Mouse (Mus musculus) c-Kit-positive CD71-negative TER-119-negative erythroid progenitor cells, embryonic 14.5 days (primary cell): ENCODE results near the gene Dxo.
"Not testable (repeated sequence)": the region's sequence is repeated elsewhere in the genome, so short reads cannot be mapped to it uniquely, and the experiment has no call there.

Source experiments
- DNase-seq: peaks from one replicate; pipeline ENCODE4 v3.0.0-alpha.2; 2013; ENCODE audit warnings: low read depth

Dxo gene

DNA sequence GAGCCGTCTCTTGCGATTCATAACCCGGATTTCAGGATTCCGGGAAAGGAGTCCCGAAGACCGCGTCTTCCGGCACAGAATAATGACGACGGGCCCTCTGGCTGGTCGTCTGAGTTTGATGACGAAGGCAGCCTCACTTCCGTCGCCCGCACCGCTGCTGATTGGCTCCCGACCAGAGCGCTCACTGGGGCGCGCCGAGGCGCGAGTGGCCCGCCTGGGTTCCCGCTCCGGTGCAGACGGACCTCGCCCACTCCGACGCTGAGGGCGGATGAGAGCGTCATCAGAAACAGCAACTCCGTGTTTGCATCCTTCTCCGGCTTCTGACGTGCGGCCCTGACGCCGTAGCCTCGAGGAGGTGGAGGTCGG is at the start of gene Dxo, which contains the start of gene Stk19:
TSS of gene Dxo (plus strand) at position 164 of the 366 bp plus-strand sequence.
TSS of gene Stk19 (minus strand) at position 90 of the 366 bp plus-strand sequence.
- DNase-seq: peak; percentile 95

DNA sequence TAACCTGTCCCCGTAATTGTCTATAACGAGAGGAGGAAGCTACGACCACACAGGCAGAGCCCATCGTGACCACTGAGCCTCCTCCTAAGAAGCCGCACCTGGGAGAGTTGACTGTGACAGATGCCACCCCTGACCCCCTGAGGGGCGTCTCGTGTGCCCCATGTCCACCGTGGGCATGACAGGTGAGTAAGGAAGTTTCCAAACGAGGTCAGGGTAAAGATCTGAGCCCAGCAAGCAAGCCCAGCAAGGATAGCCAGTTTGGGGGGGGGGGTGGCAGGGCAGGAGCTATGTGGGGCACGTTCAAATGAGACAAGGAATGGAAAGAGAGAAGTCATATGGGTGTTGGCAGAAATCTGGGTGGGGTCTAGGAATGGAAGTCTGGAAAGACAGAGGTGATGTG is 41.8 kb upstream of the Dxo start:
- no peak for DNase-seq

DNA sequence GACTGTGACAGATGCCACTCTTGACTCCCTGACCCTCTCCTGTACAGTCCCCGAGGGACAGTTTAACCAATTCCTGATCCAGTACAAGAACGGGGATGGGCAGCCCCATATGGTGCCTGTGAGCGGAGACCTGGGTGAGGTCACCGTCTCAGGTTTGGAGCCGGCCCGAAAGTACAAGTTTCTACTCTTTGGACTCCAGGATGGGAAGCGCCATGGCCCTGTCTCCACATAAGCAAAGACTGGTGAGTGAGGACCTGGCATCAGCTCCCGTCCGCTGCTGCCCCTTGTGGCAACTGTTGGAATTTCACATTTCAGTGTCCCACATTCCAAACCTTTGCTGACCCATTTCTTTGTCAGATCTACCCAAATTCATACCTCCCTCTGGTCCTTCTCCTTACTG is 41.2 kb upstream of the Dxo start:
- DNase-seq: no peak

DNA sequence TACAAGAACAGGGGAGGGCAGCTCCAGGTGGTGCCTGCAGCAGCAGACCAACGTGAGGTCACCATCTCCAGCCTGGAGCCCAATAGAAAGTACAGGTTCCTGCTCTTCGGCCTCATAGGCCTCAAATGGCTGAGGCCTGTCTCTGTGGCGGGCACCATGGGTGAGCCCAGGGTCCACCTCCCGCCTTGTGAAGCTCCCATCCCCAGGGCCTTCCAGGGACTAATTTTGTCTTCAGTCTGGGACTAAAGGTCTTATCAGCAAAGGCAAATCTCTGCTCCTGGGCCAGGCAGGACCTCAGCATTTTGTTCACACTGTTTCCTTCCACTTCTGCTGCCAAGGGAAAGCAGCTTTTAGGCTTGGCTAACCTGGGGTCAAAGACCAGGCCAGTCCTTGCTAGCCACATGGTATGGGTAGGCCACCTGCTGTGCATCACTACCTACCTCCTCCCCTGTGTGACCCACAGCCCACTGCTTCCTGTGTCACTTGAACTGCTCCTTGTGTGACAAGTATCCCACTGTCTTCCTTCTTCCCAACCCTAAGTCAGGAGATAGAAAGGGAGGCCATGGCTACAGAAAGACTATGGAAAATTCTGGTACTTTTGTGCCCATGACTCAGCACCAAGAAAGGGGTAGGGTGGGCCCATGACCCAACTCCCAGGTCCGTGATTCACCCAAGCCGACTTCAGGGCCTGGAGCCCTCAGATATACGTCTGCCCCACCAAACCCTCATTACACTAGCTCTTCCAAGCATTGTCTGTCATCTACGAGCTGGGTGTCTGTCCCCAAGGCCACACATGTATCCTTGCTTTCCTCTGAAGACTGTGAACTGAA is 40.3 kb upstream of the Dxo start:
- DNase-seq: no peak

DNA sequence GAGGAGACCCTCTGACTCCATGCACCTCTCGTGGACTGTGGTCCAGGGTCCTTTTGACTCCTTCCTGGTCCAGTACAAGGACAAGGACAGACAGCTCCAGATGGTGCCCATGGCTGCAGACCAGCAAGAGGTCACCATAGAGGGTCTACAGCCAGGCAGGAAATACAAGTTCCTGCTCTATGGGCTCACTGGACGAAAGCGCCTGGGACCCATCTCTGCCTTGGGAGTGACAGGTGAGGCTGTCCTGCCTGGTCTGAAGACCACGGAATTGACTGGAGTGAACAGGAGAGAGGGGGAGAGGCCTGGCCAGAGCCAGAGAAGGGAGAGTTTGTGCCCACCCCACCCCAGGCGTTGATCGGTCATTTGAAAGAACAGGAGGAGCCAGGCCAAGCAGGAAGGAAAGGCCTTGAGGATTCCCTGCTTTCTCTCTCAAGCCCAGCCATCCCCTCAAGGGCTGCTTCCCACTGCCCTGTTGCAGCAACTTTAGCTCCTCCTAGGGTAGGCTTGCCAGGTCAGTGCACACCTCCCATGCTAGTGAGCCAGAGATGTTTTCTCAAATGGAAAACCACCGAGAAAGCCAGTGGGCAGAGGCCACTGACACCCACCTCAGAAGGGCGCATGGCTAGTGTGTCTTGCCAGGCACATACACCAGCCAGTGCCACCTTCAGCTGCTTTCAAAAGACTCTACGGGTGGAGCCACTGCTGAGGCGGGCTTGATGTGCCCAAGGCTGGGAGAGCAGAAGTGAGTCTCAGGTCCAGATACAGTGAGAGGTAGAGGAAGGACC is 39.4 kb upstream of the Dxo start:
- DNase-seq: not testable (repeated sequence)

DNA sequence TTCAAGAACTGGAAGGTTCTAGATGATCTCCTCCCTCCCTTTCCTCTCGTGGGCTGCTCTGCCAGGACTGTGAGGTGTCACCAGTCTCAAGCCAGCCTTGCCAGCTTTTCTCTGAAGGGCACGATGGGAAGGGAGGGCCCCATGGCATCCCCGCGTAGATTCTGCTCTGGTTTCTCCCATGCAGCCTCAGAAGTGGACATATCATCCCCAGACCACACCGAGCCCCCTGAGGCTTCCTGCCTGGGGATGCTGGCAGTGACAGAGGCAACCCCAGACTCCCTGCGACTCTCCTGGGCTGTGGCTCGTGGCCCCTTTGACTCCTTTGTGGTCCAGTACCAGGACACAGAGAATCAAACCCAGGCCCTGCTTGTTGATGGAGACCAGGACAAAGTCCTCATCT is 38.7 kb upstream of the Dxo start:
- DNase-seq: not testable (repeated sequence)

DNA sequence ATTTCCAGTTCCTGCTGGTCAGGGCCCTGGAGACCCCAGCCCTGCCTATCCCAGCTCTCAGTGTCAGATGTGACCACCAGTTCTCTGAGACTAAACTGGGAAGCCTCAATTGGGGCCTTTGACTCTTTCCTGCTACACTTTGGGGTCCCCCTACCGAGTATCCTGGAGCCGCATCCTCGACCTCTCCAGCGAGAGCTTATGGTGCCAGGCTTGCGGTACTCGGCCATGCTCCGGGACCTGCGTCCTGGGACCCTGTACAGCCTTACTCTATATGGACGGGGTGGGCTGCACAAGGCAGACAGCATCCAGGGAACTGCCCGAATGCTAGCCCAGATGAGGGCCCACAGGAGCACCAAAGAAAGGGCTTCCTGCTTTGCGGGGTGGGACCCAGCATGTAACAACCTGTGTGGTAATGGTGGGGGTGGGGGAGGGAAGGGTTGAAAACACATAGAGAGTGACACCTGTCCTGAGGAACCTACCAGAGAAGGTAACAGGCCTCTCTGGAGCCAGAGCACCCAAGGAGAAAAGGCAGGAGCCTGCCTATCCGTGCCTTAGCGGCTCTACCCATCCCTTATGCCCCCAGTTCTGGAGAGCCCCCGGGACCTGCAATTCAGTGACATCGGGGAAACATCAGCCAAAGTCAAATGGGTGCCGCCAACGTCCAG is 37.8 kb upstream of the Dxo start:
- no peak for DNase-seq

DNA sequence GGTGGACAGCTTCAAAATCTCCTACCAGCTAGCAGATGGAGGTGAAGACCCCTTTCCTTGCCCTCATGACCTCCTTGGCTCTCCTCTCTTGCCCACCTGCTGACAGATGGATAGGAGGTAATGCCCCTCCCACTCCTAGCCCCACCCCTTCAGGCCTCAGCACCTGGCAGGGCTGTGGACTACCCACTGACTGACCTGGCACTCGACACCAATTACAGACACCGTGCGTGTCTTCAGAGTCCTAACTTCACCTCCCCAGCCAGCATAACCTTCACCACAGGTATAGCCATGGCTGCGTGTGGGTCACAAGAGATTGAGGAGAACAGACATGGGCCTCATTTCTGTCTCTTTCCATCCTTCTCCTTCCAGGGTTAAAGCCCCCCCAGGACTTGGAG is 37.3 kb upstream of the Dxo start:
- no peak for DNase-seq

DNA sequence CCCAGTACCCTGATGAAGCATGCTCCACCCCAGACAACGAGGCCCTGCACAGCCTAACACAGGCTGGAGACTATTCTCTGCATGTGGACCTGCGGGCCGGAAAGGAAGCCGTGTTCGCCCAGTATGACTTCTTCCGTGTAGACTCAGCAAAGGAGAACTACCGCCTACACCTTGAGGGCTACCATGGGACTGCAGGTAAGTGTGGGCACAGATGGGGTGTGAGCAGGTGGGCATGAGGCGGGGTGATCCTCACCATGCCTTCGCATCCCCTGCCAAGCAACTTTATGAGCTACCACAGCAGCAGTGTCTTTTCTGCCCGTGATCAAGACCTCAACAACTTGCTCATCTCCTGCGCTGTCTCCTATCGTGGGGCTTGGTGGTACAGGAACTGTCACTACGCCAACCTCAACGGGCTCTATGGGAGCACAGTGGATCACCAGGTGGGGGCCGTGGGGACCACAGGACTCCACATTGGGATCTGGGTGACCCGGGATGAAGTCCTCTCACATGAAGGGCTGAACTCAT is 36.0 kb upstream of the Dxo start:
- not testable (repeated sequence) for DNase-seq

DNA sequence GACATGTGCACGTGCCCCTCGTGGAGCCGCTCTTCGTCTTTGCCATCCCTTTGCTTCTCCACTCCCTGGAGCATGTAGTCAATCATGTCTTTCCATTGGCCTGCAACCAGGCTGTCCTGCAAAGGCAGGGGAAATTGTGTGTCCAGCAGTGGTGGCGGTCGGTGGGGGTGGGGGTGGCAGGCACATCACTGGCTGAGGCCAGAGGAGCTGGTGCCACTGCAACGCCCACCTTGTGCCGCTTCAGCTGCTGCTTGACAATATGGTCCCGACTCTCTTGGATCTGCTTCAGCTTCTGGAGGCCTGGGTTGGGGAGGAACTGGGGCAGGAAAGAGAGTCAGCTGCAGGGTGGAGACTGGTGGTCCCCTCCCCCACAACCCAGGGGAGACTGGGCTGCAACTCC is 34.1 kb upstream of the Dxo start:
- DNase-seq: not testable (repeated sequence)

DNA sequence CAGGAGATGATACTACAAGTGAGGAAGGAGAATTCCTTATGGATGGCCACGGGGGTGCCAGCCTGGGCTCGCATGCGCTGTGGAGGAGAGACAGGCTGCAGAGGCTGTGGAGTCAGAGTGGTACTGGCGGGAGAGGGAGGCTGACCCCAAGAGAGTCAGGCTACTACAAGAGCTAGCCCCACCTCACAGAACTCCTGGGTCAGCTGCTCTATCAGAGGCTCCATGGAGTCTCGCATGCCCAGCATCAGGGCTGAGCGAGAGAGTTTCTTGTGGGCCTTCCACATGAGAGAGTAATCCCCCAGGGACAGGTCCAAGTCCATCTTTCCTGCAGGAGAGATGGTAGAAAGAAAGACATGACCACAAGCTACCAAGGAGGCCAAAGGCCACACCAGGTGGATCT is 33.5 kb upstream of the Dxo start:
- not testable (repeated sequence) for DNase-seq

DNA sequence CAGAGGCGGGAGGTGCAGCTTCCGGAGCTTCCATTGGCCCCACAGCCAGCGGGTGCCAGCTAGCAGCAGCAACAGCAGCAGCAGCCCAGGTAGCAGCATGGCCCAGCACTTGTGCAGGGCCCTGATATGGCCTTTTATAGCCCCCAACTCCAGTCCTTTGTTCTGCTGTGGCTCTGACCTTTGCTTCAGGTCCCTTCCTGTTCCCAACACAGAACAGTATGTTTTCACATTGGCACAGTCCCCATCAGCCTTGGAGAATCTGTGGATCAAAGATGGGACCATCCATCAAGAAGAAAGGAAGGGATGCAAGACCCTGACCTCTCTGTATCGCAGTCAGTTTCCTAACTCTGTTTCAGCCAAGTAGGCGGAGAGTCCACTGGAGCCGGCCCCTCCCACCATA is 32.5 kb upstream of the Dxo start, which contains the start of gene Cyp21a1:
TSS of gene Cyp21a1 (minus strand) at position 261 of the 400 bp plus-strand sequence.
- not testable (repeated sequence) for DNase-seq

DNA sequence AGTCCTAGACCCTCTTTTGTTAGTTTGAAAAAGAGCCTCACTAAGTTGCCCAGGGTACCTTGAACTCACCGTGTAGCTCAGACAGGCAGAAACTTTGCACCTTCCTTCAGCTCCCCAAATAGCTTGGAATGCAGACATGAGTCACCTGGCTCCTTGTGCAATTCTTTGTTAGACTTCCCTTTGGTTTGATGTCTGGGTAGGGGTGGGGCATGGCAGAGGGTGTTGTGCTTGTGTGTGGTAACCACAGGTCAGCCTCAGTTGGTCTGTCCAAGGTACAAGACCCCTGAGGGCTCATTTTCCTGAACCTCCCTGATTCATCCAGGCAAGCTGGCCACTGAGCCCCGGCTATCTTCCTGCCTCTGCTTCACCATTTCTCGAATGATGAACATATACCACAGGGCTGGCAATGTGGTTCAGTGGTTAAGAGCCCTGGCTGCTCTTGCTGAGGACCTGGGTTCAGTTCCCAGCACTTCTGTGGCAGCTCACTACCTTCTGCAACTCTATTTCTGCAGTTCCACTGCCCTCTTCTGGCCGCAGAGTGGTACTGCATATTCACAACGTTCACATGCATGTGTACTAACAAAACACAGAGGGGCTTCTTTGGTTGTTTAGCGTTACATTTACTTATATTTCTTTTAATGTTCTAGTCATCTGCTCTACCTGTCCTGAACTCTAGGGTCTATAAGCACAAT is 31.8 kb upstream of the Dxo start:
- peak; percentile 6 for DNase-seq

DNA sequence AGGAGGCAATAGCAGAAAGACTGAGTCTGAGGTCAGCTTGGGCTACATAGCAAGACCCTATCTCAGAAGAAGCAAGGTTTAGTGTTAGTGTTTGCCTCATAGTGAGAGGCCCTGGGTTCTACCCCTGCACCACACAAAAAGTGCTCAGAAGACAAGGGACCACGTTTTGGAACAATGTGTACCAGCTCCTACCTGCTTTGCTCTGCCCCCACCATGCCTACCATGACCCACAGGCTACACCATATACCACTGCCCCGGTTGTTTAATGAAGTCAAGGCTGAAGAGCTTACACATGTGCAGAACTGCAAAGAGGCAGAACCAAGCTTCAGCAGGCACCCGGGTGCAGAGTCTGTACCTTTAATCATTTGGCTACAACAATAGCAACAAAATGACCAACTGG is 29.6 kb upstream of the Dxo start:
- DNase-seq: no peak

DNA sequence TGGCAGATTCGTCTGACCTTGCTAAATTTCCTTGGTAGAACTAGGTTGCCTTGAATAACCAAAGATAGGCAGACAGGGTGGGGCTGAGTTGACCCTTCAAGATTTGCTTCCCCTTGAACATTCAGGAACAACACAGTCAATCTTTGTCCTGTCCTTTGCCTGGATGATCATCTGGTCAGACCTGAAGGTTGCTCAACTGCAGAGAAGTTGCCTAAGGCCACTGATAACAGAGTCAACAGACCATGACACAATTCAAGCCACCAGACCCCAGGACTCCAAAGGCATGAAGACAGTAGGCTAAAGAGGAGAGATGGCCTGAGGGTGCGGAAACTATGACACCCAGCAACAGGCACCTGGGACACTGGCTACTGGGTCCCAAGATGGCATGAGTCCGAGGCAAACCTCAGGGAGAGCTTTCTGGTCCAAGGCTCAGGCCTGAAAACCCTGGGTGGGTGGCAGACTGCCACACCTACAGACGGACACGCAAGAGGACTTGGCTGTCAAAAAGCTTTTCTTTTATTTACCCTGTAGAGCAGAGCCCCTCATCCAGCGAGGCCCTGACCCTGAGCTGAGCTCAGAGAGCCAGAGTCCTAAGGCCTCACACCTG is 28.1 kb upstream of the Dxo start:
- no peak for DNase-seq

DNA sequence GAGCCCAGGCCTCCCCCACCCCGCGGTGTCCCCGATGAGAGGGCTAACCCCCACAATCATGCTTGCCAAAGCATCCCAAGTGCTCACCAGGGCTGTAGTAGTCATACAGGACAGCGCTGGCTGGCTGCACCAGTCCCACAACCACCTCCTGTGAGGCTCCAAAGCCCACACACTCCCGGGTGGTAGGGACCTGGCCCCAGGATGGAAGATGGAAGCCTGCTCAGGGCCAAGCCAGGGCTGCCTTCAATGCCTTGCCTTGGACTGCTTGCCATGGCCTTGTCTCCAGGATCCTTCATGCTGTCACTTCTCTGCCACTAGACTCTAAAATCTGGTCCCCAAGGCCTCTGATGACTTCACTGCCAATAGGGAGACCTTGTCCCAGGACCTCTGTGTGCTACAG is 26.4 kb upstream of the Dxo start:
- DNase-seq: not testable (repeated sequence)

DNA sequence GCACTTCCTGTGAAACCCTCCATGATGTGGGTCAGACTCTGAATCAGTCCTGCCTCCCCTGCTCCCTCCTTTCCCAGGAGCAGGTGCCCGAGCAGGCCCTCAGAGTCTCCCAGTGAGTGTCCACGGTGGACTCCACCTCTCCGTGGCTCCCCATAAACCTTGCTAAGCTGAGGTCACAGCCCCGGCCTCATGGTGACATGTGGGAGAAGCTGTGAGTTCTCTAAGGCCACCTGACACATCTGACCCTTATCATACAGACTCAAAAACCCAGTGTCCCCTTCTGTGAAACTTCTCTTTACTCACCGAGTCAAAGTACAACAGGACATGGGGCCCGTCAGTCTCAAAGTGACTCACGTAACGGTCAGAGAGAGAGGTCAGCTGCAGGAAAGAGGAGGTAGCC is 26.0 kb upstream of the Dxo start:
- DNase-seq: not testable (repeated sequence)

DNA sequence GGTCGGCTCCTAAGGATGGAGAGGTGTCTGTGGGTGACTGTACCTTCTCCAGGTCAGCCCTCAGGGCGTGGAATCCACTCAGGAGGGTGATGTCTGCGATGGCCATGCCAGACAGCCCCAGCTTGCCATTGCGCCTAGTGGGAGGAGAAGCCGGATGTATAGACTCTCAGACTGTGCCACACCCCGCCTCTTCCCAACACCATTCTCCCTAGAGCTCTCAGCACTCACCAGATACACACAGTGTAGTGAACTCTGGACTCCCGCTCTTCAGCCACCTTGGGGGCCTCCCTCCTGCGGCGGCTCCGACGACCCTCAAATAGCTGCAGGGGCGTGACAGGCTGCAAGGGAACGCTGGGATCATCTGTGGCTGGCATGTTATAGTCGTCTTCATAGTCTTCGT is 25.5 kb upstream of the Dxo start:
- DNase-seq: no peak

DNA sequence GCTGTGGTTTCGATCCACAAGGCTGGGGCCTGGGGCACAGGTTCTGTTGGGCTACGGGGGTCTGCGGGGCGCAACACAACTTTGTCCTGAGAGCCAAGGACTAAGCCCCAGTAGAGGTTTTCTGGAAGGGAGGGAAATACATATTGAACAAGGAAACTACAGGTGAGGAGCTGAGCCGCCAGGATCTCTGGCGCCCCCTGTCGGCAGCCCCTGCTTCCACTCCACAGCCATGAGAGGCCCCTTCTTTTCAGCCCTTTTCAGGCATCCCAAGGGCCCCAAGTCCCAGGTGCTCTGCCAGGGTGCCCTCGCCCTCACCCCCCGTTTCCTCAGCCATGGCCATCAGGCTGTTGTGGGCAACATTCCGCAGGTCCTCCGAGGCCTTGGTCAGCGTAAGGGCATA is 23.1 kb upstream of the Dxo start:
- not testable (repeated sequence) for DNase-seq

DNA sequence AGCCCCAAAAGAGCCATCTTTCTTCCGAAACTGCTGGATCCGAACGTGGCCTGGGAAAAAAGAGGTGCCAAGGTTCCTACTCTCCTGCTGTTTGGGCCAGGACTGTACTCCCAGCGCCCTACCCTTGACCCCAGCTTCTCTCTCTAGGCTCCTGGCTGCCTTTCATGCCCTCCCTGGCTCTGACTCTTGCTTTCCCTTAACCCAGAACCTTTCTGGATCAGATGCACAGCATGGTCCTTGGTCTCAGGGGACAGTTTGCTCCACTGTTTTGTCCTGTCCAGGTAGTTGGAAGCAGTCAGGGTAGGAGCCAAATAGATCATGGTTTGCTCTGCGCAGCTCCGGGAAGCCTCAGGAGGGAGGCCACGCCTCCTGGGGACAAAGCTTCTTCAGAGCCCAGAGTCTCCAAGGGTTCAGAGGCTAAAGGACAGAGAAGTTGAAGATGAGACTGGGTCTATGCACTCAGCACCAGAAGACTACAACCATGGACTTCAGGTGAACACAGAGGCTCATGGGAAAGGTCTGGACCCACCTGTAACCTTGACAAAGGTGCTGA is 21.9 kb upstream of the Dxo start:
- DNase-seq: no peak

DNA sequence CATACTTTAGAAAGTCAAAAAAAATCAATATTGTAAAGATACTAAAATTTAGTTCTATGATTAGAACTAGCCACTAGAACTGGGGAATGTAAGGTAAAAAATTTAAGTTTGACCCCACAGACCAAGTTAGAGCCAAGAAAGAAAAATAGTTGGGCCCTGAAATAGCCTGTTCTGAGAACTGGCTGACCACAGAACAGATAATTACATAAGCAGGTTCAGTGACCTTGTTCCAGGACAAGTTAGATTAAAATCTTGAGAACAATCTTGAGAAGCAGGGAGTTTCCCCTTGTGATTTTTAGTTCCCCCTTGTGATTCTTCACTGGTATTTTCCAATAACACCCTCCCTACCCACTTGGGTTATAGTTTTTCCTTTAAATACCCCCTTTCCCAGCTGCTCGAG is 6.0 kb upstream of the Dxo start:
- not testable (repeated sequence) for DNase-seq
